Mouse (Mus musculus): Measurements from ENCODE around the gene Qrich1. TPM values are rescaled to one million over a fixed set of nuclear protein-coding genes. Genes with fewer than 3 reads are reported as not detected.

Gene Qrich1
- polyA plus RNA-seq, 1 experiment from 2014 or later, result 108 TPM

GRCm38 (mm10) chr9:108525400-108525799, 8.8 kb downstream of the Qrich1 start:
- no peak overlapping the region for H3K4me2 ChIP-seq
- ATAC-seq (ENCODE audit: insufficient number of reproducible peaks, low FRiP score), result no peak
- H3K27ac ChIP-seq (ENCODE audit: poor library complexity, severe bottlenecking), result no peak overlapping the region
- 0 out of 2 replicates have a peak, but pooled peaks cover 6% of the 10 kb centered on the region for H3K4me1 ChIP-seq (replicated peaks)
- no peak overlapping the region for H3K9ac ChIP-seq
- 85% methylated on average over 3 of the region's 3 CpGs for WGBS
- H3K27me3 ChIP-seq (replicated peaks), result no peaks in the 10 kb centered on the region
- peaks cover 34% of the 10 kb centered on the region for H3K36me3 ChIP-seq
- H3K4me3 ChIP-seq, result no peak overlapping the region
- H3K9me3 ChIP-seq (replicated peaks), result no peaks in the 10 kb centered on the region

GRCm38 (mm10) chr9:108530954-108531353, 14.3 kb downstream of the Qrich1 start:
- Histone ChIP-seq H3K4me1 (replicated peaks) (no peaks in the 10 kb centered on the region), H3K9me3 (replicated peaks) (no peaks in the 10 kb centered on the region), H3K4me2 (no peak overlapping the region), H3K9ac (no peak overlapping the region), H3K36me3 (peaks cover 77% of the 10 kb centered on the region), H3K4me3 (no peak overlapping the region), H3K27ac (ENCODE audit: poor library complexity, severe bottlenecking) (no peak overlapping the region), H3K27me3 (replicated peaks) (no peaks in the 10 kb centered on the region)
- 97% methylated on average over 1 of the region's 1 CpGs for WGBS
- no peak for ATAC-seq (ENCODE audit: insufficient number of reproducible peaks, low FRiP score)

- ATAC-seq (ENCODE audit: insufficient number of reproducible peaks, low FRiP score), result no peak
- no peak overlapping the region for H3K4me2 ChIP-seq
- 95% methylated on average over 1 of the region's 1 CpGs for WGBS
These were observed 14.9 kb downstream of the Qrich1 start for GRCm38 (mm10) chr9:108531496-108531895.

GRCm38 (mm10) chr9:108540846-108541245, 24.2 kb downstream of the Qrich1 start:
- ATAC-seq (ENCODE audit: insufficient number of reproducible peaks, low FRiP score), result no peak
- Histone ChIP-seq H3K27ac (ENCODE audit: poor library complexity, severe bottlenecking) (no peak overlapping the region), H3K4me3 (no peak overlapping the region), H3K9ac (no peak overlapping the region), H3K27me3 (replicated peaks) (no peaks in the 10 kb centered on the region), H3K4me1 (replicated peaks) (no peaks in the 10 kb centered on the region), H3K4me2 (no peak overlapping the region), H3K9me3 (replicated peaks) (no peaks in the 10 kb centered on the region), H3K36me3 (peaks cover 89% of the 10 kb centered on the region)

More at GRCm38 (mm10) chr9:108531496-108531895, 14.9 kb downstream of the Qrich1 start:
- Histone ChIP-seq H3K27ac (ENCODE audit: poor library complexity, severe bottlenecking) (no peak overlapping the region), H3K4me3 (no peak overlapping the region), H3K9me3 (replicated peaks) (no peaks in the 10 kb centered on the region), H3K36me3 (peaks cover 83% of the 10 kb centered on the region), H3K27me3 (replicated peaks) (no peaks in the 10 kb centered on the region), H3K4me1 (replicated peaks) (no peaks in the 10 kb centered on the region), H3K9ac (no peak overlapping the region)

- no peak overlapping the region for H3K27ac ChIP-seq (ENCODE audit: poor library complexity, severe bottlenecking)
- no peaks in the 10 kb centered on the region for H3K9me3 ChIP-seq (replicated peaks)
- no peak for ATAC-seq (ENCODE audit: insufficient number of reproducible peaks, low FRiP score)
- H3K27me3 ChIP-seq (replicated peaks), result no peaks in the 10 kb centered on the region
- H3K9ac ChIP-seq, result no peak overlapping the region
- no peak overlapping the region for H3K4me3 ChIP-seq
- 91% methylated on average over 3 of the region's 3 CpGs for WGBS
- H3K4me2 ChIP-seq, result no peak overlapping the region
- H3K36me3 ChIP-seq, result peaks cover 92% of the 10 kb centered on the region
- H3K4me1 ChIP-seq (replicated peaks), result no peaks in the 10 kb centered on the region
These were observed 29.4 kb downstream of the Qrich1 start for GRCm38 (mm10) chr9:108545986-108546385.

GRCm38 (mm10) chr9:108546875-108547274, 30.3 kb downstream of the Qrich1 start:
- peaks cover 88% of the 10 kb centered on the region for H3K36me3 ChIP-seq
- no peak for ATAC-seq (ENCODE audit: insufficient number of reproducible peaks, low FRiP score)
- WGBS, result 91% methylated on average over 1 of the region's 1 CpGs
- H3K4me2 ChIP-seq, result no peak overlapping the region
- no peak overlapping the region for H3K27ac ChIP-seq (ENCODE audit: poor library complexity, severe bottlenecking)
- H3K9ac ChIP-seq, result no peak overlapping the region
- H3K9me3 ChIP-seq (replicated peaks), result no peaks in the 10 kb centered on the region
- H3K27me3 ChIP-seq (replicated peaks), result no peaks in the 10 kb centered on the region
- H3K4me3 ChIP-seq, result no peak overlapping the region
- 0 out of 2 replicates have a peak, but pooled peaks cover 2% of the 10 kb centered on the region for H3K4me1 ChIP-seq (replicated peaks)

GRCm38 (mm10) chr9:108559169-108559568, 42.6 kb downstream of the Qrich1 start:
- peaks cover 10% of the 10 kb centered on the region for H3K4me1 ChIP-seq (replicated peaks)
- 83% methylated on average over 4 of the region's 4 CpGs for WGBS
- no peaks in the 10 kb centered on the region for H3K9me3 ChIP-seq (replicated peaks)
- 0 out of 2 replicates have a peak overlapping the region, but pooled peaks have one; percentile 23 for H3K27ac ChIP-seq (ENCODE audit: poor library complexity, severe bottlenecking)
- ATAC-seq (ENCODE audit: insufficient number of reproducible peaks, low FRiP score), result no peak
- no peaks in the 10 kb centered on the region for H3K27me3 ChIP-seq (replicated peaks)
- no peak overlapping the region for H3K9ac ChIP-seq
- no peak overlapping the region for H3K4me2 ChIP-seq
- peaks cover 78% of the 10 kb centered on the region for H3K36me3 ChIP-seq
- no peak overlapping the region for H3K4me3 ChIP-seq

GRCm38 (mm10) chr9:108560227-108560841, 43.7 kb downstream of the Qrich1 start, which contains the start of gene Impdh2:
Gene Impdh2, plus strand, starts transcription at chr9:108560286.
- H3K36me3 ChIP-seq, result peaks cover 83% of the 10 kb centered on the region
- WGBS, result under 1% methylated on average over 53 of the region's 53 CpGs
- H3K27ac ChIP-seq (ENCODE audit: poor library complexity, severe bottlenecking), result peak within 1 kb of the TSS; percentile 68
- H3K4me3 ChIP-seq, result peak within 1 kb of the TSS; percentile 64
- ATAC-seq (ENCODE audit: insufficient number of reproducible peaks, low FRiP score), result peak; percentile 99
- peak within 1 kb of the TSS; percentile 86 for H3K9ac ChIP-seq
- H3K27me3 ChIP-seq (replicated peaks), result no peaks in the 10 kb centered on the region
- H3K4me1 ChIP-seq (replicated peaks), result peaks cover 10% of the 10 kb centered on the region
- no peaks in the 10 kb centered on the region for H3K9me3 ChIP-seq (replicated peaks)
- peak within 1 kb of the TSS; percentile 92 for H3K4me2 ChIP-seq

GRCm38 (mm10) chr9:108563671-108564070, 47.1 kb downstream of the Qrich1 start:
- Histone ChIP-seq H3K4me3 (no peak overlapping the region), H3K4me2 (no peak overlapping the region), H3K27me3 (replicated peaks) (no peaks in the 10 kb centered on the region), H3K27ac (ENCODE audit: poor library complexity, severe bottlenecking) (no peak overlapping the region), H3K36me3 (peaks cover 59% of the 10 kb centered on the region), H3K9me3 (replicated peaks) (no peaks in the 10 kb centered on the region), H3K9ac (no peak overlapping the region), H3K4me1 (replicated peaks) (peaks cover 27% of the 10 kb centered on the region)
- no peak for ATAC-seq (ENCODE audit: insufficient number of reproducible peaks, low FRiP score)
- 88% methylated on average over 8 of the region's 8 CpGs for WGBS

GRCm38 (mm10) chr9:108564131-108564530, 47.5 kb downstream of the Qrich1 start:
- Histone ChIP-seq H3K4me1 (replicated peaks) (peaks cover 32% of the 10 kb centered on the region), H3K27ac (ENCODE audit: poor library complexity, severe bottlenecking) (no peak overlapping the region), H3K4me3 (no peak overlapping the region), H3K4me2 (no peak overlapping the region), H3K27me3 (replicated peaks) (no peaks in the 10 kb centered on the region), H3K9me3 (replicated peaks) (no peaks in the 10 kb centered on the region), H3K9ac (no peak overlapping the region), H3K36me3 (peaks cover 54% of the 10 kb centered on the region)
- ATAC-seq (ENCODE audit: insufficient number of reproducible peaks, low FRiP score), result no peak
- WGBS, result 79% methylated on average over 7 of the region's 7 CpGs

- Histone ChIP-seq H3K9me3 (replicated peaks) (no peaks in the 10 kb centered on the region), H3K27ac (ENCODE audit: poor library complexity, severe bottlenecking) (peak overlapping the region; percentile 94), H3K4me2 (peak overlapping the region; percentile 97), H3K4me3 (peak overlapping the region; percentile 69), H3K9ac (peak overlapping the region; percentile 82), H3K36me3 (peaks cover 51% of the 10 kb centered on the region), H3K27me3 (replicated peaks) (no peaks in the 10 kb centered on the region), H3K4me1 (replicated peaks) (peaks cover 42% of the 10 kb centered on the region)
- no peak for ATAC-seq (ENCODE audit: insufficient number of reproducible peaks, low FRiP score)
- 10% methylated on average over 35 of the region's 35 CpGs for WGBS
These were observed 49.5 kb downstream of the Qrich1 start for GRCm38 (mm10) chr9:108565881-108566814.
